Mouse (Mus musculus) WW6 (cell line): ENCODE measurements at regions not wholly inside any gene's neighbourhood (a gene's known extent, or its start where the extent isn't known, plus 50 kb on each side); places are given as distances from the start of the nearest gene placed in this dataset.

Source experiments
- DNase-seq: peaks from one replicate; pipeline ENCODE4 v3.0.0-alpha.2; 2013; ENCODE audit warnings: low read depth, low spot score

GRCm38 (mm10) chr6:14298167-14298566, 426.8 kb upstream of the 2610001J05Rik start:
- DNase-seq = no peak

- no peak for DNase-seq
Observed at GRCm38 (mm10) chr6:14297428-14297827, 426.1 kb upstream of the 2610001J05Rik start.

DNA sequence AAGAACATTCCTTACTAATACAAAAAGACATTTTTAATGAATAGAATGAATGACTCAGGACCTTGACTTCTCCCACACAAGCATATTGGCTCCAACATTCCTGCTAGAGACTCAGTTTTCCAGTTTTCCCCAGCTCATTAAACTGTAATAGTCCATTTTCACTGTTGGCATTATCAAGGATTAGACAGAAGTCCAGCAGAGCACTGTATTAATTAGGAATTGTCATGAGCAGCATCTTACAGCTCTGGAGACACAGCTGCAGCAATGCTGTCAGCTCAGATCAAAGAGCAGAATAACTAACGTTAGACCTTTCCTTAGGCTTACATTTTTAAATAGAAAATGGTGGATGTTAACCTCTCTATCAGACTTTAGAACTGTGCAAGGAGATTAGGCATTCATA, 419.5 kb upstream of the 2610001J05Rik start:
- DNase-seq = no peak

DNA sequence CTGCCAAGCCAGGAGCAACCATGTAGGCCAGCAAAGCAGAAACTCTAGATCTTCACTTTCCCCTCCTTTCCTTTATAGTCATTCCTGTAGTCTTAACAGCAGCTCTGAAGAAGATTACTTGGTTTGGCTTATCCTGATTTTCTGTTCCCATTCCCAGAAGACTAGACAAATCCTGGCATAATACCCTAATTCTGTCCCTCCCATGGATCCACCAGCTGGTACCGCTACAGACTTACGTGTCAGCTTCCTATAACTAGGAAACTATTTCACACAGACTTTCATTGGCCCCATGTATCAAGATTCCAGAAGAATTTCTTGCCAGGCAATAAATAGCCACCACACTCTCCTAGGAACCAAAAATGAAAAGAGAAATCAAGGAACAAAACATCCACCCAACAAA, 410.2 kb upstream of the 2610001J05Rik start:
- DNase-seq = no peak

DNA sequence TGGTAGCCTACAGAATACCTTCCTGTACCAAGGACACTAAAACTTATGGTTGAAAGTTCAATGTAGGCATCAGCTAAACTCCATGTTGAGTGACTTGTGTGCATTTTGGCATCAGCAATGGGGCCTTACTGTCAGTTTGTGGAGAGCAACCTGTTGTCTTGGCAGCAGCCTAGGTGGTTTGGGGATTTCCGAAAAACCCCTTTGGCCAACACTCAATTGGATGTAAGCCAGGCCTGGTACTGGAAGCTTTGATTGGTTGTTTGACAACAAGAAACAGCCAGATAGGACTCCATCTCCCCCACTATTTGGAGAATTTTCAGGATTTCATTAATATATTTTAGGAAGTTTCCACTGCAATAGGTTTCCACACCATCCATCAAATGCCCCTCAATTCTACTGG, 390.6 kb upstream of the 2610001J05Rik start:
- DNase-seq = no peak

- DNase-seq = no peak
Observed at GRCm38 (mm10) chr6:14240331-14240730, 369.0 kb upstream of the 2610001J05Rik start.

DNA sequence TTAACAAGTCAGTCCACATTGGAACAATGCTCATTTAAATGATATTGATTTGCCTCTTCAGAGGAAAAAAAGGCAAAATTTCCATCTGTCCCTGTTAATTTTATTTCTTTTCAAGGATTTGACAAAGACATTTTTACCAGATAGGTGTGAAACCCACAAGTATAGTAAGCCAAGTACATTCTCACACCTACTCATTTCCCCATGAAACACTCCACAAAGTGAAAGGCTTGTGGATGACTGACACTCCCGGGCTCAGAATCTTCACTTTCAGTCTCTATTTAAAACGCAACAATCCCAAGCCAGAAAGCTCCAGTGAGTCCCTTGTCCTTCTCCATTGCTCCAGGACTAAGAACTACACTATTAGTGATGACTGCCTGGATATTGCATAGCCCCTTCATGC, 367.8 kb upstream of the 2610001J05Rik start:
- no peak for DNase-seq

- no peak for DNase-seq
Observed at GRCm38 (mm10) chr6:14230823-14231222, 359.5 kb upstream of the 2610001J05Rik start.

DNA sequence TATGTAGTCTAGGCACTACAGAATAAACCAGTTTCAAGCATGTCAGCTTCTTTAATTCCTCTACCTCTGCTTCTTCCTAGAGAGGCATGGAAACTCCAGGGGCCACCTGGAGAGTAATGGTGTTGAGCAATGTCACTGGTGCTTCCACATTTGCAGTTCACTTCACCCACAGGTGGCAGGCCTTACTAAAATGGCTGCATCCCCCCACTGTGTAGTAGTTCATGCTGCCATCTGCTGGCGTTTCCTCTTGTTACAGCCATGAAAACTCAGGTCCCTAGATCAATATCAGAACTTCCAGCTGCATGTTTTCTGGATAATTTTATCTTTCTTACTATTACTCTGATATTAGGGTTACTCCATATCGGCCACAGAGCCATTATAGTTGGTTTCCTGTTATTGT, 336.2 kb upstream of the 2610001J05Rik start:
- DNase-seq = peak; percentile 13

- DNase-seq = no peak
Observed at GRCm38 (mm10) chr6:14197107-14197506, 325.8 kb upstream of the 2610001J05Rik start.

DNA sequence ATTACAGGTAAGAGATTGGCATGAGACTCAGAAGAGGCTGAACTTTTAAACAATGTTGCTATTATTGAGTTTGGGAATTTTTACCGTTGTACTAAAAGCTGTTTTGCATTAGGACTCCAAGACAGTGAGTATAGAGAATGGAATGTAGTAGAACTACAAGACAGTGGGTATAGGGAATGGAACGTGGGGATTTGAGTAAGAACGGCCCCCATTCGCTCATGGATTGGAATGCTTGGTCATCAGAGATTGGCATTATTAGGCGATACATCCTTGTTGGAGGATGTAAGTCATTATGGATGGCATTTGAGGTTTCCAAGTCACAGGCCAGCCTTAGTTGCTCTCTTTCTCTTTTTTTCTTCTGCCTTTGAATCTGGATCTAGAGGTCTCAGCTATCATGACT, 324.0 kb upstream of the 2610001J05Rik start:
- DNase-seq = no peak

DNA sequence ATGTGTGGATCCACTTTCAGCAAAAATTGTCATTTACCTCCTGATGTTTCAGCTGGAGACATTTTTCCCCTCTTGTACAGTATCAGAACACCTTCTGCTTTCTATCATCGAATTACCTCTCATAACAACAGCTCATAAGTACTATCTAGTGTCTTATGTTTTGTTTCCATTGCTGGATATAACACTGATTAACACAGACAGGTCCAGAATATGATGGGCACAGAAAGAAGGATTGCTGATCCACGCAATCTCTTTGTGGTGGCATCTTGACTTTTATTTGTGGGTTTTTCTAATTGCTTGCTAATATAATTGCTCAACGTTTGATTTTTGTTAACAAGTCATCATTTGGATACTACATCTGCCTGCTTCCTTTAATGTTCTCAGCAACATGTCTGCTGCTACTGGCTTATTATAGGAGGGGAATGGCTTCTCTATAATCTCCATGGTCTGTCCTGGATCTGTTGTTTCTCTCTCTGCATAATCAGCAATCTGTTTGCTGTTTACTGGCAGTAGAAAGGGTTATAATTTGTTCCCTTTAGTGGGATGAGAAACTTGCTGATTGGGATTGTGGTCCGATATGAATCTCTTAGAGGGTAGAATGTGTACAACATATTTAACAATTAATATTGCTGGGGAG, 320.2 kb upstream of the 2610001J05Rik start:
- DNase-seq = no peak

DNA sequence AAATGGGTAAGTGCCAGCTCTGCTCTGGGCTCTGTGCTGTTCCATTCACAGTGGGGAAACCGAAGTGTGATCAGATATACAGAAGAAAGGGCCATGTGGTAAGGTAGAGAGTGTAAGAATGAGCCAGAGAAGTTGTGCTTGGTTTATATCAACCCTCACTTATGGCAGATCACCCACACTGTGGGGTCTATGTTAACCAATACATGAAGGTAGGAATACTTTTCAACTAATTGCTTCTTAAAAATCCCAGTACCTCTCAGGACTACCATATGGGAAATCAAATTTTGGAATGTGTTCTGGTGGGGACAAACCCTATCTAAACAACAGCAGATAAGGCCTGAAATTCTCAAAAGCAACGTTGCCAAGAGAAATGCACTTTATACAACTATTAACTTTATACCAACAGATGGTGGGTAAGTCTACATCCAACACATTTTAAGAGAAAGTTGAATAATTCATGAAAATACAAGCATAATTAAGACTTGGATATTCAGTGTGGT, 314.7 kb upstream of the 2610001J05Rik start:
- no peak for DNase-seq

- DNase-seq = no peak
Observed at GRCm38 (mm10) chr6:14147370-14147769, 276.1 kb upstream of the 2610001J05Rik start.

DNA sequence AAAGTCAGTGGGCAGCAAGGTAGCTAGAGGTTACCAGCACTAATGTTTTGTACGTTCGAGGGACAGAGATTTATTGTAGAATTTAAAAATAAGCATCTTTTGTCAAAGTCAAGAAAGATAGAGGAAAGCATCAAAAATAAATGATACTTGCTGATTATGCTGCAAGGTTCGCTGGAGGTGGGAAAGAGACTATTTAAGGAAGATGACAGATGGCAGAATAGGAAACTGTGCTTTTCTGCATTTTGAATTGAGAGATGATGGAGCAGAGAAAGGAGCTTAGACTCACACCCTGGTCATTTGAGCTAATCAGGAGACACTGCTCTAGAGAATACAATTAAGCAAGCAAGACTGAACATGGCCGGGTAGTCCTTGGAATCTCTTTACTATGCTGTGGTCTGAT, 275.1 kb upstream of the 2610001J05Rik start:
- DNase-seq = no peak

DNA sequence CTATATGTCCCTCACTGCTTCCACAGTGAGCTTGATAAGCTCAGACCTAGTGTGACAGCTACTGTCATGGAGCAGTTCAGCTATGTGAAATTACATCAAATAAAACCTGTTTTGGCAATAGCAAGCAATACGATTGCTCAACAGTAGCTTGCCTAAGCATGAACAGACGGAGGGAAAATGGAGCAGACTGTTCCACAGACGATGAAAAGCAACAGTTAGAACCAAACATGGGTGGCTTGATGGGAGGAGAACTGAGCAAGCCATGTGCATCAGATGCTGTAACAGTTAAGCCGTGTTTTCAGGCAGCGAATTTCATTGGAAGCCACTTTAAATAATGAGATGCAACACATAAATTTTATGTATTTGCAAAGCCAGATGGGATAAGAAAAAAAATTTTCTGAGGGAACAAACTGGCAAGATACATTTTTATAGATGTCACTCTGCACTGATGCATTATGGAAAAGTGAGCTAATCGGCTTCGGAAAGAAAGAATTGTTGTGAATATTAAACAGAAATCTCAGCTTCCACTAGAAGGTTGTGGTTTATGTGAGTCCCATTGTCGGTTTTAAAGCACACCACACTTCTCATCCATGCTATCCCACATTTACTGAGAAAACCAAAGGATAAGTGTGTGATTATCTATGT, 270.9 kb upstream of the 2610001J05Rik start:
- DNase-seq = no peak

GRCm38 (mm10) chr6:14130392-14131144, 259.2 kb upstream of the 2610001J05Rik start:
- no peak for DNase-seq

- no peak for DNase-seq
Observed at GRCm38 (mm10) chr6:14129394-14129793, 258.1 kb upstream of the 2610001J05Rik start.

GRCm38 (mm10) chr6:14122311-14122710, 251.0 kb upstream of the 2610001J05Rik start:
- DNase-seq = no peak

DNA sequence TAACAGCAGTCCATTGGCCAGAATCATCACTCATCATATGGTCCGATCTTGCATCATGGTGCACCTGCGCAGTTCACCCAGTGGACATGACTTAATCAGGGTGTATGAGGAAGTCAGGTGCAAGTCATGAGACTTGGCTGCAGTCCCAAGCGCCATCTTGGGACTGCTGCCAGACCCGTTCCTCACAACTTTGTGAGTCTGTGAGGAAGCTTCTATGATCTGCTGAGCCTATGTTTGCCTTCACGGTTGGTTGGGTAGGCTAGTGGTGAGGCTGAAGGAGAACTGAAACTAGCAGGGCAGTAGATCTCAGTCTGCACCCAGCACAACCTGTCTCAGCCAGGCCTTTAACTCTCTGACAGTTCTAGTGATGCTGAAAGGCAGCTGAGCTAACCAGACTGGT, 250.2 kb upstream of the 2610001J05Rik start:
- no peak for DNase-seq

GRCm38 (mm10) chr6:14094907-14095306, 223.6 kb upstream of the 2610001J05Rik start:
- DNase-seq = no peak

GRCm38 (mm10) chr6:14081884-14082283, 210.6 kb upstream of the 2610001J05Rik start:
- DNase-seq = no peak

GRCm38 (mm10) chr6:14063735-14064134, 192.4 kb upstream of the 2610001J05Rik start:
- no peak for DNase-seq
